Mouse (Mus musculus) kidney, postnatal 10 days (tissue): ENCODE results near the gene Tmem242.
"Not testable (repeated sequence)": the region's sequence is repeated elsewhere in the genome, so short reads cannot be mapped to it uniquely, and the experiment has no call there.

ENCODE experiments used
- DNase-seq: peaks from one replicate; pipeline ENCODE4 v3.0.0; 2021; ENCODE audit warnings: mixed read lengths

Tmem242 gene

GRCm38 (mm10) chr17:5440159-5440971 lies at the start of gene Tmem242:
Gene Tmem242 (minus strand): TSS chr17:5440259.
- DNase-seq, result peak; percentile 93

GRCm38 (mm10) chr17:5488156-5488555 lies 48.1 kb upstream of the Tmem242 start:
- DNase-seq, result no peak

- DNase-seq, result no peak
Measured at GRCm38 (mm10) chr17:5484663-5485062, 44.6 kb upstream of the Tmem242 start.

- DNase-seq, result no peak
Measured at GRCm38 (mm10) chr17:5483456-5483855, 43.4 kb upstream of the Tmem242 start.

GRCm38 (mm10) chr17:5475960-5476725 lies 36.1 kb upstream of the Tmem242 start:
- peak; percentile 19 for DNase-seq

- DNase-seq, result no peak
Measured at GRCm38 (mm10) chr17:5472268-5472667, 32.2 kb upstream of the Tmem242 start.

GRCm38 (mm10) chr17:5467177-5467576 lies 27.1 kb upstream of the Tmem242 start:
- peak; percentile 26 for DNase-seq

- peak; percentile 30 for DNase-seq
Measured at GRCm38 (mm10) chr17:5466736-5467135, 26.7 kb upstream of the Tmem242 start.

- DNase-seq, result no peak
Measured at GRCm38 (mm10) chr17:5463912-5464311, 23.9 kb upstream of the Tmem242 start.

GRCm38 (mm10) chr17:5453657-5454056 lies 13.6 kb upstream of the Tmem242 start:
- no peak for DNase-seq

GRCm38 (mm10) chr17:5443751-5444150 lies 3.7 kb upstream of the Tmem242 start:
- DNase-seq, result peak; percentile 68

- DNase-seq, result no peak
Measured at GRCm38 (mm10) chr17:5443260-5443659, 3.2 kb upstream of the Tmem242 start.

- DNase-seq, result not testable (repeated sequence)
Measured at GRCm38 (mm10) chr17:5442403-5442802, 2.3 kb upstream of the Tmem242 start.

- DNase-seq, result no peak
Measured at GRCm38 (mm10) chr17:5439831-5440158, 264 bp downstream of the Tmem242 start.

GRCm38 (mm10) chr17:5429772-5430133 lies 10.3 kb downstream of the Tmem242 start:
- no peak for DNase-seq

- peak; percentile 96 for DNase-seq
Measured at GRCm38 (mm10) chr17:5429090-5429771, 10.8 kb downstream of the Tmem242 start.

GRCm38 (mm10) chr17:5425204-5425603 lies 14.9 kb downstream of the Tmem242 start:
- DNase-seq, result peak; percentile 34

GRCm38 (mm10) chr17:5424156-5424555 lies 15.9 kb downstream of the Tmem242 start:
- no peak for DNase-seq

GRCm38 (mm10) chr17:5421835-5422234 lies 18.2 kb downstream of the Tmem242 start:
- DNase-seq, result peak; percentile 36

- DNase-seq, result no peak
Measured at GRCm38 (mm10) chr17:5419771-5420518, 20.1 kb downstream of the Tmem242 start.

- DNase-seq, result no peak
Measured at GRCm38 (mm10) chr17:5419056-5419455, 21.0 kb downstream of the Tmem242 start.

GRCm38 (mm10) chr17:5418545-5418944 lies 21.5 kb downstream of the Tmem242 start, which contains the start of gene Ldhal6b:
Gene Ldhal6b (minus strand): TSS chr17:5418767.
- no peak for DNase-seq

GRCm38 (mm10) chr17:5416518-5416917 lies 23.5 kb downstream of the Tmem242 start:
- no peak for DNase-seq
